Mouse (Mus musculus) gastrocnemius, postnatal 14 days (tissue): ENCODE data around the gene Dcps. TPM values are rescaled to one million over a fixed set of nuclear protein-coding genes. Genes with fewer than 3 reads are reported as not detected.

Source experiments
- DNase-seq: peaks from one replicate; pipeline ENCODE4 v3.0.0; 2021; ENCODE audit warnings: mixed read lengths
- intact Hi-C: fragments of 180-260 bp; cut with DNase I; formaldehyde crosslinking; loops from one replicate; pipeline ENCODE4 v1.15.1; 2025; ENCODE audit warnings: low total_unique reads
- total RNA-seq, 2 experiments: library from RNA; stranded (reverse); gene quantifications; 2 replicates each; pipeline ENCODE4 v1.2.3; 2021

The Dcps gene
- total RNA-seq, 2 experiments from 2014 or later: 5.8 to 7.4 TPM

GRCm38 (mm10) chr9:35116391-35117381 is 59.2 kb downstream of the Dcps start:
- DNase-seq: peak; percentile 84
- intact Hi-C loops: no loop called here

GRCm38 (mm10) chr9:35115804-35116203 is 60.1 kb downstream of the Dcps start:
- no peak for DNase-seq
- intact Hi-C loops: no loop called here

- DNase-seq: no peak
- intact Hi-C loops: no loop called here
These were observed 60.6 kb downstream of the Dcps start for GRCm38 (mm10) chr9:35115299-35115698.

- intact Hi-C loops: no loop called here
- no peak for DNase-seq
These were observed 61.6 kb downstream of the Dcps start for GRCm38 (mm10) chr9:35114234-35114633.

- DNase-seq: peak; percentile 82
- intact Hi-C loops: no loop called here
These were observed 63.8 kb downstream of the Dcps start for GRCm38 (mm10) chr9:35111941-35112595.

- intact Hi-C loops: no loop called here
- DNase-seq: no peak
These were observed 64.4 kb downstream of the Dcps start for GRCm38 (mm10) chr9:35111446-35111845.

- no peak for DNase-seq
- intact Hi-C loops: no loop called here
These were observed 65.3 kb downstream of the Dcps start for GRCm38 (mm10) chr9:35110567-35110966.

- intact Hi-C loops: no loop called here
- no peak for DNase-seq
These were observed 65.8 kb downstream of the Dcps start for GRCm38 (mm10) chr9:35110051-35110450.

- intact Hi-C loops: no loop called here
These were observed 66.9 kb downstream of the Dcps start for GRCm38 (mm10) chr9:35108916-35109315.

GRCm38 (mm10) chr9:35108066-35108465 is 67.8 kb downstream of the Dcps start:
- DNase-seq: no peak
- intact Hi-C loops: no loop called here

More at GRCm38 (mm10) chr9:35108916-35109315, 66.9 kb downstream of the Dcps start:
- peak; percentile 78 for DNase-seq

- intact Hi-C loops: no loop called here
These were observed 68.5 kb downstream of the Dcps start for GRCm38 (mm10) chr9:35107396-35107795.

GRCm38 (mm10) chr9:35105884-35106880 is 69.7 kb downstream of the Dcps start:
- intact Hi-C loops: no loop called here
- no peak for DNase-seq

More at GRCm38 (mm10) chr9:35107396-35107795, 68.5 kb downstream of the Dcps start:
- DNase-seq: no peak

- no peak for DNase-seq
- intact Hi-C loops: no loop called here
These were observed 70.4 kb downstream of the Dcps start for GRCm38 (mm10) chr9:35105438-35105837.

- no peak for DNase-seq
- intact Hi-C loops: no loop called here
These were observed 71.2 kb downstream of the Dcps start for GRCm38 (mm10) chr9:35104711-35105110.

GRCm38 (mm10) chr9:35098762-35099161 is 77.1 kb downstream of the Dcps start:
- no peak for DNase-seq
- intact Hi-C loops: no loop called here

- DNase-seq: no peak
- intact Hi-C loops: no loop called here
These were observed 78.0 kb downstream of the Dcps start for GRCm38 (mm10) chr9:35097901-35098300.

GRCm38 (mm10) chr9:35095726-35096125 is 80.1 kb downstream of the Dcps start:
- intact Hi-C loops: no loop called here
- DNase-seq: no peak

- DNase-seq: no peak
- intact Hi-C loops: no loop called here
These were observed 82.5 kb downstream of the Dcps start for GRCm38 (mm10) chr9:35093350-35093749.

- DNase-seq: no peak
- intact Hi-C loops: no loop called here
These were observed 83.0 kb downstream of the Dcps start for GRCm38 (mm10) chr9:35092904-35093303.
